Mouse (Mus musculus) kidney, embryonic 16.5 days (tissue): Measurements from ENCODE around the gene Palld. TPM values are rescaled to one million over a fixed set of nuclear protein-coding genes. Genes with fewer than 3 reads are reported as not detected.
A peak's percentile ranks its signal among the peaks of the same experiment; 100 is the strongest.

Experiments used
- ATAC-seq: fragments of 200-750 bp; cut with Nextera tagmentation; 2 replicates; pipeline ENCODE4 v1.8.0; 2017; ENCODE audit warnings: moderate TSS enrichment; ENCODE audit not compliant: low FRiP score, low TSS enrichment
- H3K27ac ChIP-seq: fragments of 300-500 bp; sonication (generic); 2 replicates; pipeline ENCODE4 v1.5.1; 2014; ENCODE audit warnings: low read length
- H3K27me3 ChIP-seq: fragments of 300-500 bp; sonication (generic); 2 replicates; pipeline ENCODE4 v1.6.1; 2014; ENCODE audit warnings: low read length, control low read depth, mixed read lengths; ENCODE audit not compliant: insufficient read depth
- H3K36me3 ChIP-seq: fragments of 300-500 bp; sonication (generic); 2 replicates; pipeline ENCODE4 v1.6.1; 2014; ENCODE audit warnings: low read length, control low read depth, mixed read lengths; ENCODE audit not compliant: insufficient read depth
- H3K4me1 ChIP-seq: fragments of 300-500 bp; sonication (generic); 2 replicates; pipeline ENCODE4 v1.6.1; 2014; ENCODE audit warnings: low read length, control low read depth, mixed read lengths; ENCODE audit not compliant: insufficient read depth
- H3K4me2 ChIP-seq: fragments of 300-500 bp; sonication (generic); replicated peaks from 2 replicates; pipeline ENCODE4 v1.6.1; 2014; ENCODE audit warnings: low read depth, low read length
- H3K4me3 ChIP-seq: fragments of 300-500 bp; sonication (generic); 2 replicates; pipeline ENCODE4 v1.5.1; 2014; ENCODE audit warnings: mild to moderate bottlenecking, low read length
- H3K9ac ChIP-seq: fragments of 300-500 bp; sonication (generic); replicated peaks from 2 replicates; pipeline ENCODE4 v1.6.1; 2014; ENCODE audit warnings: low read length
- H3K9me3 ChIP-seq: fragments of 300-500 bp; sonication (generic); 2 replicates; pipeline ENCODE4 v1.6.1; 2016; ENCODE audit warnings: low read length, control low read depth
- WGBS: fragments of 180-500 bp; shearing (Covaris S2); extraction: QIAGEN DNeasy Blood & Tissue Kit; methylation state at CpG from one replicate; pipeline ENCODE4 v1.1.7; 2014; 5-methylcytosine and 5-hydroxymethylcytosine counted together
- polyA plus RNA-seq: library from polyadenylated mRNA; unstranded; fragments of >200 nt; fragmentation: Nextera tagmentation; extraction: Ambion mirVana; gene quantifications from 2 replicates; pipeline ENCODE4 v1.2.1, GENCODE M21; 2015

Palld gene
- polyA plus RNA-seq, 1 experiment from 2014 or later: 71.8 TPM

DNA sequence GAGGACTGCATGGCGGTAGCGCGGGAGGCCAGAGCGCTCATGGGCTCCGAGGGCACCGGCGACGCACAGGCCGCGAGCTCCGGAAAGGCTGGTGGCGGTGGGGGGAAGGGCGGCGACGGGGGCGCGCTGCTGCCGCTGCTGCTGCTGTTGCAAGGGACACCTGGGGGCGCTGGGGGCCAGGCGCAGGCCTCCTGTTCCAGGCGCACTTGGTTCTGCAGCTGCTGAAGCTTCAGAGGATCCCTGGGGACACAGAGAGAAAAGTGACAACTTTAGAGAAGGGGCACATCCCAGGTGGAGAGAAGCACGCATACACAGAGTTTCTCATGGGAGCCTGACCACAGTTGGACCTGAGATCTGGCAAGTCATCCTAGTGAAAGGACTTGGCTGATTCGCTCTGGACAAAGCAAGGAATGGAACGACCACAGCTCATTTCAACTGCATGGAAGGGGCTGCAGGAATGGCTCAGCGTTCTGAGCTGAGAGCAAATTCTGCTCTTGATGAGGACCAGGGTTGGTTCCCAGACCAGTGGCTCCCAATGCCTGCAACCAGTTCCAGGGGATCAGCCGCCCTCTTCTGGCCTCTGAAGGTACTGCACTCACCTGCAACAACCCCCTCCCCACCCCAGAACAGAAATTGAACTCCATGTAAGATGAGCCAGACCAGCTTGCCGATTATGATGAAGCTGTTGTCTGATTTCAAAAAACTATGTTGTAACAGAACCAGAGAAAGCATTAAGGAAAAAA is 352.3 kb downstream of the Palld start:
- H3K4me3 ChIP-seq: no peak overlapping the region
- H3K9me3 ChIP-seq: peaks cover 18% of the 10 kb centered on the region
- no peaks in the 10 kb centered on the region for H3K27me3 ChIP-seq
- H3K36me3 ChIP-seq: peaks cover 26% of the 10 kb centered on the region
- no peak overlapping the region for H3K9ac ChIP-seq
- ATAC-seq: no peak
- no peak overlapping the region for H3K27ac ChIP-seq
- 64% methylated on average over 21 of the region's 27 CpGs for WGBS
- peaks cover 4% of the 10 kb centered on the region; the same call in 1 of the 2 replicates for H3K4me1 ChIP-seq
- H3K4me2 ChIP-seq: no peak overlapping the region

DNA sequence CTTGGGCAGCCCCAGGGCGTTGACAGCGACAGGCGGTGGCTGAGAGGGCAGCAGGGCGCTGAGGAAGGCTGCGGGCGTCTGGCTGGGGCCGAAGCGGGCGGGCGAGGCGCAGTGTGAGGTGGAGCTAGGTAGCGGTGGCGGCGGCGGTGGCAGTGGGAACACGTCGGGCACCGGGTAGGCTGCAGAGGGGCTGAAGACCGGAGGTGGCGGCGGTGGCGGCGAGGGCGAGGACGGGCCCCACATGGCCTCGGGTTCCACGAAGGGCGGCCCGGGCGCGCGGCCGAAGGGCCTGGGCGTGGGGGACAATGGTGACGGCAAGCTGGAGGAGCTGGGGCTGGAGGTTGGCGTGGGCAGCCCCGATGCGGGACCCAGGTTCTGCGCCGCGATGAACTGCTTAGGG is 352.9 kb downstream of the Palld start:
- peaks cover 18% of the 10 kb centered on the region for H3K9me3 ChIP-seq
- no peak overlapping the region for H3K4me3 ChIP-seq
- H3K9ac ChIP-seq: no peak overlapping the region
- no peak for ATAC-seq
- no peak overlapping the region for H3K4me2 ChIP-seq
- H3K27ac ChIP-seq: no peak overlapping the region
- peaks cover 26% of the 10 kb centered on the region for H3K36me3 ChIP-seq
- peaks cover 4% of the 10 kb centered on the region; the same call in 1 of the 2 replicates for H3K4me1 ChIP-seq
- H3K27me3 ChIP-seq: no peaks in the 10 kb centered on the region
- WGBS: 71% methylated on average over 41 of the region's 41 CpGs

DNA sequence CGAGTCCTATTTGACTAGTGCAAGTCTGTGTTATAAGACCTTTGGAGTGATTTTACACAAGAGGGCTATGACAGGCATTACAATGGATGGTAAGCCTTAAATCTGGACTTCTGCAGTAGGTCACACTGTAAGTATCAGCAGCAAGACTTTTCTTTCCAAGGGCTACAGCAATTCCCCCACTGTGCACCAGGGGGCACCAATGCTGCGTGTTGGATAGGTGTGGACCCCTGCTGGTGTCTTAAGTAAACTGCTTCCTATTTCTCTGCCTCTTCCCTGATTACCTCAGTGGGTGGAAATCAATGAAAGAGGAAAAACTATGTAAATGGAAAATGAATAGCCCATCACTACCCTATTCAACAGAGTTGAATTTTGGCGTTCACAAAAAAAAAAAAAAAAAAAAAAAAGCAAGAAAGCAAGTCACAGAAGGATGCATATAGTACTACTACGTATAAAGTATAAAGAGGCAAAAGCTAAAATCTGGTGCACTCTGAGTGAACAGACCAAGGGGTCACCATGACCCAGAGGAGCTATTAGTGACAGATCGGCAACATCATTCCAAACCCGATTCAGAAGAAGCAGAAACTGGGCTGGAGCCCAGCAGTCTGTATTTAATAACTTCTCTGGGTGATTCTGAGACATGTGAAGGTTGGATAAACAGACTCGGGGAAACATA is 362.5 kb downstream of the Palld start:
- ATAC-seq: peak; percentile 65
- Histone ChIP-seq H3K9ac (no peak overlapping the region), H3K36me3 (peaks cover 16% of the 10 kb centered on the region; the same call in 1 of the 2 replicates), H3K9me3 (no peaks in the 10 kb centered on the region), H3K4me3 (no peak overlapping the region), H3K4me2 (no peak overlapping the region), H3K27ac (no peak overlapping the region), H3K4me1 (no peaks in the 10 kb centered on the region), H3K27me3 (no peaks in the 10 kb centered on the region)
- 42% methylated on average over 7 of the region's 7 CpGs for WGBS

DNA sequence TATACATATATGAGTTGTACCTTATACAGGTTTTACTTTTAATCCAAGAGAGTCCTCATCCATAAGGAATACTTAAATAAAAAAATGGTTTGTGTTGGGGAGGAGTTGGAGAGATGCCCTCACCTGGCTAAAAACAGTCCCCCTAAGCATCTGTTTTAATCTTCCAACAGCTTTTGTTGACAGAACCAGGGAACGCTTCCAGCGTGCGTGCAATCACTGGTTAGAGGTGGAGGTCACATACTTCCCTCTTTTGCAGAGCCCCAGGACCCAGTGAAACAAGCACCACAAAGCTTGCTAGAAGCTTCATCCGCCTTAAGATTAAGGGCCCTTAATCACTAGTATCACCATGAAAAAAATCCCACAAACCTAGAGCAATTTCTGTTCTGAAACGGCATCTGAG is 365.0 kb downstream of the Palld start:
- Histone ChIP-seq H3K4me2 (no peak overlapping the region), H3K9me3 (no peaks in the 10 kb centered on the region), H3K27me3 (no peaks in the 10 kb centered on the region), H3K9ac (no peak overlapping the region), H3K36me3 (peaks cover 18% of the 10 kb centered on the region; the same call in 1 of the 2 replicates), H3K4me1 (no peaks in the 10 kb centered on the region), H3K4me3 (no peak overlapping the region), H3K27ac (no peak overlapping the region)
- 73% methylated on average over 5 of the region's 5 CpGs for WGBS
- no peak for ATAC-seq

GRCm38 (mm10) chr8:61535472-61535871 is 367.0 kb downstream of the Palld start:
- WGBS: 81% methylated on average over 11 of the region's 11 CpGs
- no peaks in the 10 kb centered on the region for H3K9me3 ChIP-seq
- peaks cover 22% of the 10 kb centered on the region; the same call in 1 of the 2 replicates for H3K36me3 ChIP-seq
- H3K9ac ChIP-seq: no peak overlapping the region
- H3K4me2 ChIP-seq: no peak overlapping the region
- ATAC-seq: no peak
- no peak overlapping the region for H3K4me3 ChIP-seq
- H3K4me1 ChIP-seq: no peaks in the 10 kb centered on the region
- H3K27ac ChIP-seq: no peak overlapping the region
- H3K27me3 ChIP-seq: no peaks in the 10 kb centered on the region

GRCm38 (mm10) chr8:61533356-61533926 is 369.0 kb downstream of the Palld start:
- Histone ChIP-seq H3K9me3 (no peaks in the 10 kb centered on the region), H3K27ac (no peak overlapping the region), H3K4me1 (no peaks in the 10 kb centered on the region), H3K4me3 (no peak overlapping the region), H3K9ac (no peak overlapping the region), H3K27me3 (no peaks in the 10 kb centered on the region), H3K4me2 (no peak overlapping the region), H3K36me3 (peaks cover 22% of the 10 kb centered on the region; the same call in 1 of the 2 replicates)
- WGBS: 63% methylated on average over 16 of the region's 16 CpGs
- ATAC-seq: no peak

DNA sequence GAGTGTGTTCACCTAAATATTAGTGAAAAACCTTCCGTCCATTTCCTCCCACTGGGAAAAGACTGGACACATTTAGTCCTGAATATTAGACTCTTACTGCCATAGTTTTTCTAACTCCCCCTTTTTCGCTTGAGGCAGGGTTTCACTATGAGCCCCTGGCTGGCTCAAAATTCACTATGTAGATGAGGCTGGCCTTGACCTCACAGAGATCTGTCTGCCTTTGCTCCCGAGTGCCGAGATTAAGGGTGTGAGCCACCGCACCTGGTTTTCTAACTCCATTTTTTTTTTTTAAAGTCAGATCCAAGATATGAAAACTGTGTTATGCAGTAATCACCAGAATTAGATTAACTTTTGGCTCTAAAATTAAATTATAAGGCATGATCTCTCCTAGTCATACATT is 369.7 kb downstream of the Palld start:
- no peaks in the 10 kb centered on the region for H3K9me3 ChIP-seq
- H3K4me2 ChIP-seq: no peak overlapping the region
- no peaks in the 10 kb centered on the region for H3K4me1 ChIP-seq
- H3K27ac ChIP-seq: no peak overlapping the region
- H3K27me3 ChIP-seq: no peaks in the 10 kb centered on the region
- no peak for ATAC-seq
- peaks cover 22% of the 10 kb centered on the region for H3K36me3 ChIP-seq
- H3K9ac ChIP-seq: no peak overlapping the region
- no peak overlapping the region for H3K4me3 ChIP-seq
- 77% methylated on average over 5 of the region's 5 CpGs for WGBS

- H3K36me3 ChIP-seq: peaks cover 22% of the 10 kb centered on the region
- no peak overlapping the region for H3K4me3 ChIP-seq
- 70% methylated on average over 22 of the region's 22 CpGs for WGBS
- no peaks in the 10 kb centered on the region for H3K9me3 ChIP-seq
- no peak for ATAC-seq
- no peak overlapping the region for H3K27ac ChIP-seq
- H3K4me2 ChIP-seq: no peak overlapping the region
- H3K4me1 ChIP-seq: no peaks in the 10 kb centered on the region
- no peaks in the 10 kb centered on the region for H3K27me3 ChIP-seq
- H3K9ac ChIP-seq: no peak overlapping the region
Observed at GRCm38 (mm10) chr8:61531944-61532795, 370.3 kb downstream of the Palld start.

DNA sequence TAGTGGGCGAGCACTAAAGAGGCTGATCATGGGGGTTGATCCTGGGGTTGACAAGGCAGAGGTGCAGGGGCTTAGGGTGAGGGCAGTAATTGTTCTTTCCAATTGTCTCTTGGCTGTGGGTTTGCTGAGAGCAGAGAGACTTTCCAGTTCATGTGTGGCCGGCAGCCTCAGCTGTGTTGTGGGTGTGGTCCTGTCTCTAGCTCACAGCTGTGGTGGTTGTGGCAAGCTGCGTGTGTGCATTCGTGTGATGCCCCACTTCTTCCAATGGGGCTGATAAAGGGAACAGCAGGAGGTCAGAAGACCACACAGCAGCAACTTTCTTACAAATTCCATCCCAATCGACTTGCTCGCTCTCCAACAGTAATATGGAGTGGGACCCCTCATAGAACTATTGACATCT is 373.8 kb downstream of the Palld start:
- H3K27ac ChIP-seq: no peak overlapping the region
- no peak overlapping the region for H3K4me3 ChIP-seq

More for the DNA sequence above, 373.8 kb downstream of the Palld start:
- 88% methylated on average over 6 of the region's 6 CpGs for WGBS
- no peaks in the 10 kb centered on the region for H3K9me3 ChIP-seq
- no peak overlapping the region for H3K9ac ChIP-seq
- peaks cover 13% of the 10 kb centered on the region for H3K36me3 ChIP-seq
- no peak overlapping the region for H3K4me2 ChIP-seq
- H3K27me3 ChIP-seq: no peaks in the 10 kb centered on the region
- no peak for ATAC-seq
- H3K4me1 ChIP-seq: no peaks in the 10 kb centered on the region
